Mouse (Mus musculus) MEL (cell line): Measurements from ENCODE around the gene Zfp74. TPM values are rescaled to one million over a fixed set of nuclear protein-coding genes. Genes with fewer than 3 reads are reported as not detected.

Experiments
- DNase-seq: peaks from one replicate; pipeline ENCODE4 v3.0.0; 2011; ENCODE audit warnings: low read depth, low spot score
- H3K27ac ChIP-seq: 2 replicates; pipeline ENCODE4 v1.5.1; 2012; ENCODE audit warnings: low read depth, mild to moderate bottlenecking, control low read depth, low read length, moderate library complexity; ENCODE audit not compliant: control insufficient read depth
- H3K27me3 ChIP-seq, 2 experiments: fragments of 150-350 bp in 1 of 2; sonication (generic) in 1 of 2; 2 replicates each; pipeline ENCODE4 v1.6.1; 2012; ENCODE audit warnings: low read length in 2 of 2, mild to moderate bottlenecking in 2 of 2, improper control_type of control experiment in 1 of 2, moderate library complexity in 1 of 2; ENCODE audit not compliant: insufficient read depth in 2 of 2, control insufficient read depth in 1 of 2
- H3K36me3 ChIP-seq, 2 experiments: 2 replicates each; pipeline ENCODE4 v1.6.1; 2012 to 2014; ENCODE audit warnings: low read length in 2 of 2, improper control_type of control experiment in 1 of 2, inconsistent platforms in 1 of 2, mild to moderate bottlenecking in 1 of 2; ENCODE audit not compliant: insufficient read depth in 2 of 2, control insufficient read depth in 1 of 2
- H3K4me1 ChIP-seq, 2 experiments: fragments of 150-350 bp in 1 of 2; sonication (generic) in 1 of 2; 2 replicates each; pipeline ENCODE4 v1.6.1; 2012; ENCODE audit warnings: low read length in 2 of 2, improper control_type of control experiment in 1 of 2, mild to moderate bottlenecking in 1 of 2; ENCODE audit not compliant: insufficient read depth in 2 of 2, control insufficient read depth in 1 of 2
- H3K4me3 ChIP-seq, 2 experiments: fragments of 150-350 bp in 1 of 2; sonication (generic) in 1 of 2; 2 replicates each; pipeline ENCODE4 v1.5.1; 2012; ENCODE audit warnings: low read depth in 2 of 2, low read length in 2 of 2, mild to moderate bottlenecking in 2 of 2, moderate library complexity in 2 of 2, control low read depth in 1 of 2, improper control_type of control experiment in 1 of 2; ENCODE audit not compliant: control insufficient read depth in 1 of 2, insufficient read depth in 1 of 2
- H3K79me2 ChIP-seq: 2 replicates; pipeline ENCODE4 v1.6.1; 2012; ENCODE audit warnings: mild to moderate bottlenecking, low read length, moderate library complexity; ENCODE audit not compliant: control insufficient read depth, poor library complexity, insufficient read depth
- H3K9ac ChIP-seq: 2 replicates; pipeline ENCODE4 v1.6.1; 2012; ENCODE audit warnings: low read depth, mild to moderate bottlenecking, control low read depth, low read length, moderate library complexity; ENCODE audit not compliant: control insufficient read depth, poor library complexity, severe bottlenecking
- H3K9me3 ChIP-seq: fragments of 150-350 bp; sonication (generic); replicated peaks from 2 replicates; pipeline ENCODE4 v1.6.1; 2012; ENCODE audit warnings: mild to moderate bottlenecking, low read length, improper control_type of control experiment, moderate library complexity; ENCODE audit not compliant: insufficient read depth
- BHLHE40 ChIP-seq: IDR thresholded peaks from 2 replicates; pipeline ENCODE4 v1.6.1; 2012; ENCODE audit warnings: low read depth, mild to moderate bottlenecking, inconsistent platforms, low read length, improper control_type of control experiment, borderline replicate concordance
- CHD1 ChIP-seq: IDR thresholded peaks from 2 replicates; pipeline ENCODE4 v1.6.1; 2012; ENCODE audit warnings: low read depth, mild to moderate bottlenecking, inconsistent platforms, low read length, improper control_type of control experiment
- CHD2 ChIP-seq: IDR thresholded peaks from 2 replicates; pipeline ENCODE4 v1.6.1; 2011; ENCODE audit warnings: low read length, improper control_type of control experiment
- CTCF ChIP-seq, 3 experiments: IDR thresholded peaks in 2 of 3; conservative IDR thresholded peaks in 1 of 3; 2 replicates each; pipeline ENCODE4 v1.5.1; 2011 to 2012; ENCODE audit warnings: low read length in 3 of 3, low read depth in 2 of 3, mild to moderate bottlenecking in 2 of 3, improper control_type of control experiment in 1 of 3, inconsistent platforms in 1 of 3, mixed read lengths in 1 of 3, moderate library complexity in 1 of 3; ENCODE audit not compliant: control insufficient read depth in 1 of 3, insufficient read depth in 1 of 3, poor library complexity in 1 of 3, severe bottlenecking in 1 of 3
- ELF1 ChIP-seq: IDR thresholded peaks from 2 replicates; pipeline ENCODE4 v1.6.1; 2014; ENCODE audit warnings: low read depth, mild to moderate bottlenecking, inconsistent platforms, low read length, improper control_type of control experiment, moderate library complexity
- GABPA ChIP-seq: IDR thresholded peaks from 2 replicates; pipeline ENCODE4 v1.6.1; 2012; ENCODE audit warnings: low read depth, mild to moderate bottlenecking, inconsistent platforms, low read length, improper control_type of control experiment, moderate library complexity
- GATA1 ChIP-seq: IDR thresholded peaks from 2 replicates; pipeline ENCODE4 v1.6.1; 2011; ENCODE audit warnings: low read depth, low read length, improper control_type of control experiment
- HCFC1 ChIP-seq: IDR thresholded peaks from 2 replicates; pipeline ENCODE4 v1.6.1; 2012; ENCODE audit warnings: low read depth, mild to moderate bottlenecking, inconsistent platforms, low read length, improper control_type of control experiment, moderate library complexity
- MAFK ChIP-seq: IDR thresholded peaks from 2 replicates; pipeline ENCODE4 v1.6.1; 2011; ENCODE audit warnings: low read depth, mild to moderate bottlenecking, low read length, improper control_type of control experiment, borderline replicate concordance
- MEF2A ChIP-seq: IDR thresholded peaks from 2 replicates; pipeline ENCODE4 v1.6.1; 2014; ENCODE audit warnings: low read depth, mild to moderate bottlenecking, inconsistent platforms, low read length, improper control_type of control experiment; ENCODE audit not compliant: poor library complexity, insufficient replicate concordance, severe bottlenecking; ENCODE audit errors: extremely low read depth
- MXI1 ChIP-seq: IDR thresholded peaks from 2 replicates; pipeline ENCODE4 v1.6.1; 2011; ENCODE audit warnings: mild to moderate bottlenecking, low read depth, low read length, improper control_type of control experiment
- MYB ChIP-seq: IDR thresholded peaks from 2 replicates; pipeline ENCODE4 v1.6.1; 2011; ENCODE audit warnings: mild to moderate bottlenecking, low read depth, low read length, improper control_type of control experiment
- NRF1 ChIP-seq: IDR thresholded peaks from 2 replicates; pipeline ENCODE4 v1.6.1; 2014; ENCODE audit warnings: low read depth, mild to moderate bottlenecking, inconsistent platforms, low read length, improper control_type of control experiment, moderate library complexity; ENCODE audit not compliant: poor library complexity, insufficient read depth, severe bottlenecking
- POLR2A ChIP-seq, 2 experiments: IDR thresholded peaks; 2 replicates each; pipeline ENCODE4 v1.6.1; 2011 to 2012; ENCODE audit warnings: low read length in 2 of 2, mild to moderate bottlenecking in 2 of 2, control low read depth in 1 of 2, improper control_type of control experiment in 1 of 2, low read depth in 1 of 2, moderate library complexity in 1 of 2; ENCODE audit not compliant: control insufficient read depth in 1 of 2, insufficient read depth in 1 of 2, poor library complexity in 1 of 2
- RAD21 ChIP-seq: IDR thresholded peaks from 2 replicates; pipeline ENCODE4 v1.6.1; 2011; ENCODE audit warnings: mild to moderate bottlenecking, low read depth, low read length, improper control_type of control experiment
- RCOR1 ChIP-seq: IDR thresholded peaks from 2 replicates; pipeline ENCODE4 v1.6.1; 2012; ENCODE audit warnings: low read depth, mild to moderate bottlenecking, inconsistent platforms, low read length, improper control_type of control experiment
- SIN3A ChIP-seq: IDR thresholded peaks from 2 replicates; pipeline ENCODE4 v1.6.1; 2012; ENCODE audit warnings: low read length, improper control_type of control experiment, inconsistent platforms
- TAL1 ChIP-seq: IDR thresholded peaks from 2 replicates; pipeline ENCODE4 v1.6.1; 2012; ENCODE audit warnings: mild to moderate bottlenecking, inconsistent platforms, low read length, moderate library complexity, mixed read lengths
- TBP ChIP-seq: IDR thresholded peaks from 2 replicates; pipeline ENCODE4 v1.8.0; 2011; ENCODE audit warnings: low read depth, low read length, improper control_type of control experiment
- UBTF ChIP-seq: IDR thresholded peaks from 2 replicates; pipeline ENCODE4 v1.6.1; 2012; ENCODE audit warnings: low read depth, mild to moderate bottlenecking, inconsistent platforms, low read length, improper control_type of control experiment, moderate library complexity, borderline replicate concordance; ENCODE audit not compliant: insufficient read depth
- USF2 ChIP-seq, 2 experiments: IDR thresholded peaks; 2 replicates each; pipeline ENCODE4 v1.6.1; 2011 to 2012; ENCODE audit warnings: improper control_type of control experiment in 2 of 2, low read length in 2 of 2, borderline replicate concordance in 1 of 2, inconsistent platforms in 1 of 2, low read depth in 1 of 2, mild to moderate bottlenecking in 1 of 2; ENCODE audit not compliant: insufficient read depth in 1 of 2
- polyA plus RNA-seq, 2 experiments: library from polyadenylated mRNA; stranded (reverse) in 1 of 2; unstranded in 1 of 2; fragments of >175 nt in 1 of 2; fragments of >200 nt in 1 of 2; gene quantifications; 2 replicates each; pipeline versions ENCODE4 v1.2.1 to v1.2.4; 2012; ENCODE audit warnings: low replicate concordance in 2 of 2, low read depth in 1 of 2; ENCODE audit not compliant: insufficient read length in 2 of 2, insufficient read depth in 1 of 2, missing spikeins in 1 of 2
- total RNA-seq: library from RNA; depleted of rRNA; stranded (reverse); fragments of 300-350 nt; gene quantifications from 2 replicates; pipeline ENCODE4 v1.2.3, GENCODE M21; 2012

Zfp74 gene
- total and polyA plus RNA-seq, 3 experiments, result 4.8 to 9.4 TPM; not detected in 1

- no peak overlapping the region for H3K27ac ChIP-seq
- H3K36me3 ChIP-seq, result peaks cover 5 to 7% of the 10 kb centered on the region in 2 experiments
- H3K79me2 ChIP-seq, result peaks cover 8% of the 10 kb centered on the region
- no peak overlapping the region for H3K9ac ChIP-seq
- H3K27me3 ChIP-seq, result no peaks in the 10 kb centered on the region
- no peak overlapping the region for H3K4me3 ChIP-seq
- TF ChIP-seq SIN3A, result no peak
- no peak for TF ChIP-seq RAD21
- TF ChIP-seq GABPA, result no peak
- TF ChIP-seq TBP, result no peak
- TF ChIP-seq ELF1, result no peak
- no peak for TF ChIP-seq RCOR1
- no peak for TF ChIP-seq TAL1
- TF ChIP-seq MEF2A, result no peak
- TF ChIP-seq HCFC1, result no peak
- TF ChIP-seq CTCF (IDR thresholded peaks at IDR 0.05 in 2 of 3, conservative IDR thresholded peaks at IDR 0.05 in 1 of 3; ENCODE audit: control insufficient read depth in 1 of 3, insufficient read depth in 1 of 3, low read depth in 2 of 3, low read length in 3 of 3, poor library complexity in 1 of 3, severe bottlenecking in 1 of 3), result no peak
- TF ChIP-seq MXI1, result no peak
- no peak for TF ChIP-seq POLR2A (IDR thresholded peaks at IDR 0.05; ENCODE audit: control insufficient read depth in 1 of 2, insufficient read depth in 1 of 2, low read depth in 1 of 2, low read length in 2 of 2, poor library complexity in 1 of 2)
- TF ChIP-seq GATA1, result no peak
- no peak for TF ChIP-seq UBTF
- no peak for TF ChIP-seq USF2 (IDR thresholded peaks at IDR 0.05; ENCODE audit: borderline replicate concordance in 1 of 2, insufficient read depth in 1 of 2, low read depth in 1 of 2, low read length in 2 of 2)
- no peak for TF ChIP-seq MYB
- DNase-seq, result no peak
- H3K9me3 ChIP-seq, result no peaks in the 10 kb centered on the region
- peaks cover 3 to 7% of the 10 kb centered on the region in 2 experiments; a peak in 3 of 4 replicates for H3K4me1 ChIP-seq
Measured at GRCm38 (mm10) chr7:29987551-29987950, 33.7 kb upstream of the Zfp74 start.

- H3K27ac ChIP-seq, result no peak overlapping the region
- TF ChIP-seq ELF1 (no peak), BHLHE40 (no peak), RCOR1 (no peak), GABPA (no peak), CHD2 (no peak), CHD1 (no peak), MAFK (no peak), NRF1 (no peak)
Measured at GRCm38 (mm10) chr7:29986101-29986500, 32.2 kb upstream of the Zfp74 start.

More at GRCm38 (mm10) chr7:29986101-29986500, 32.2 kb upstream of the Zfp74 start:
- Histone ChIP-seq H3K9me3 (no peaks in the 10 kb centered on the region), H3K4me1 (peaks cover 3 to 7% of the 10 kb centered on the region in 2 experiments; a peak in 3 of 4 replicates), H3K9ac (no peak overlapping the region), H3K36me3 (peaks cover 5 to 7% of the 10 kb centered on the region in 2 experiments), H3K4me3 (no peak overlapping the region), H3K79me2 (peaks cover 8% of the 10 kb centered on the region), H3K27me3 (no peaks in the 10 kb centered on the region)
- no peak for DNase-seq
